Mouse (Mus musculus) ES-Bruce4 (cell line): ENCODE measurements around the gene Sipa1l1.

Experiments
- CTCF ChIP-seq: IDR thresholded peaks from one replicate; pipeline ENCODE4 v1.8.1; 2011; ENCODE audit warnings: low read depth, low read length
- EP300 ChIP-seq: IDR thresholded peaks from 2 replicates; pipeline ENCODE4 v1.6.1; 2011; ENCODE audit warnings: low read depth, low read length; ENCODE audit not compliant: insufficient read depth
- POLR2A ChIP-seq: IDR thresholded peaks from one replicate; pipeline ENCODE4 v1.8.1; 2011; ENCODE audit warnings: low read length; ENCODE audit not compliant: insufficient read depth

DNA sequence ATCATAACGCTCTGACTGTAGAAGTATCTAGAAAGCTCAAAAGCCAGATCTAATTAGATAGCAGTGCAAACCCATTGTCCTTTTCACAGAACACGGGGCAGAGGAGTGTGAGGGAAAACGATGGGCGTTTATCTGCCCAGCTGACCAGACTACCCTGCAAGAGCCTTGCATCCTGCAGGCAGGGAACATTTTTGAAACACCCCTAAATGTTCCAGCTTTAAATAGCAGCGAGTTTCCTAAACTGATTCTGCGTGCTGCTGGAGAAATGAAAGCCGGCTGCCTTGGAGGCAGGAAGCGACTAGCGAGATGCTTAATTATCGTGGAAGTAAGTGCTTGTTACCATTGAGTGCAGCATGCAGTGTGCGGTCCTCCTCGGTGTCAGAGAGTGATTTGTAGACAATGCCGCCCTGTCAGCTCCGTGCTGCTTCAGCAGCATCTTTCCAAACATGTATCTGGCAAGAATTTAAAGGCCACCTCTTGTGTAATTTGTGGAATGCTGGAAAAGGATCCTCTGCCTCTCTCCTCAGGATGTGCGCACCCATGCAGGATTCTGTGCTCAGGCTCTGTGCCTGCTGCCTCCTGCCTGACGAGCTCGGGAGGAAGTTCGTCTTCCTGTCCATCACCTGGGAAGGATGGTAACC, 170.2 kb downstream of the Sipa1l1 start:
- TF ChIP-seq CTCF, result no peak
- TF ChIP-seq POLR2A, result no peak
- TF ChIP-seq EP300, result no peak
